Mouse (Mus musculus) intestine, embryonic 14.5 days (tissue): ENCODE results near the gene Dab2ip. TPM values are rescaled to one million over a fixed set of nuclear protein-coding genes. Genes with fewer than 3 reads are reported as not detected.

Experiments used
- ATAC-seq: fragments of 200-750 bp; cut with Nextera tagmentation; replicated peaks from 2 replicates; pipeline ENCODE4 v1.8.0; 2017; ENCODE audit warnings: low read depth, moderate number of reproducible peaks, moderate TSS enrichment, moderate library complexity; ENCODE audit not compliant: low FRiP score, low TSS enrichment
- DNase-seq: peaks from one replicate; pipeline ENCODE4 v3.0.0-alpha.2; 2018; ENCODE audit warnings: low spot score
- H3K27ac ChIP-seq: fragments of 300-500 bp; sonication (generic); 2 replicates; pipeline ENCODE4 v1.5.1; 2014; ENCODE audit warnings: low read depth, mild to moderate bottlenecking, control low read depth
- H3K27me3 ChIP-seq: fragments of 300-500 bp; sonication (generic); replicated peaks from 2 replicates; pipeline ENCODE4 v1.6.1; 2014; ENCODE audit warnings: low read length, control low read depth; ENCODE audit not compliant: control insufficient read depth, insufficient read depth
- H3K36me3 ChIP-seq: fragments of 300-500 bp; sonication (generic); 2 replicates; pipeline ENCODE4 v1.6.1; 2014; ENCODE audit warnings: low read length, control low read depth; ENCODE audit not compliant: control insufficient read depth, insufficient read depth
- H3K4me1 ChIP-seq: fragments of 300-500 bp; sonication (generic); replicated peaks from 2 replicates; pipeline ENCODE4 v1.6.1; 2014; ENCODE audit warnings: low read length, control low read depth, mixed read lengths; ENCODE audit not compliant: control insufficient read depth, insufficient read depth
- H3K4me2 ChIP-seq: fragments of 300-500 bp; sonication (generic); 2 replicates; pipeline ENCODE4 v1.6.1; 2014; ENCODE audit warnings: low read length
- H3K4me3 ChIP-seq: fragments of 300-500 bp; sonication (generic); 2 replicates; pipeline ENCODE4 v1.5.1; 2014; ENCODE audit warnings: low read depth, low read length, control low read depth, mixed read lengths
- H3K9ac ChIP-seq: fragments of 300-500 bp; sonication (generic); 2 replicates; pipeline ENCODE4 v1.6.1; 2014; ENCODE audit warnings: mild to moderate bottlenecking, low read length
- H3K9me3 ChIP-seq: fragments of 300-500 bp; sonication (generic); 2 replicates; pipeline ENCODE4 v1.6.1; 2016; ENCODE audit warnings: low read length, control low read depth; ENCODE audit not compliant: control insufficient read depth
- WGBS: fragments of 180-500 bp; shearing (Covaris S2); extraction: QIAGEN DNeasy Blood & Tissue Kit; methylation state at CpG from one replicate; pipeline ENCODE4 v1.1.7; 2014; 5-methylcytosine and 5-hydroxymethylcytosine counted together
- polyA plus RNA-seq: library from polyadenylated mRNA; unstranded; fragments of >200 nt; fragmentation: Nextera tagmentation; extraction: Ambion mirVana; gene quantifications from 2 replicates; pipeline ENCODE4 v1.2.1, GENCODE M21; 2014

Dab2ip gene
- polyA plus RNA-seq, 1 experiment from 2014 or later: 47.8 TPM

DNA sequence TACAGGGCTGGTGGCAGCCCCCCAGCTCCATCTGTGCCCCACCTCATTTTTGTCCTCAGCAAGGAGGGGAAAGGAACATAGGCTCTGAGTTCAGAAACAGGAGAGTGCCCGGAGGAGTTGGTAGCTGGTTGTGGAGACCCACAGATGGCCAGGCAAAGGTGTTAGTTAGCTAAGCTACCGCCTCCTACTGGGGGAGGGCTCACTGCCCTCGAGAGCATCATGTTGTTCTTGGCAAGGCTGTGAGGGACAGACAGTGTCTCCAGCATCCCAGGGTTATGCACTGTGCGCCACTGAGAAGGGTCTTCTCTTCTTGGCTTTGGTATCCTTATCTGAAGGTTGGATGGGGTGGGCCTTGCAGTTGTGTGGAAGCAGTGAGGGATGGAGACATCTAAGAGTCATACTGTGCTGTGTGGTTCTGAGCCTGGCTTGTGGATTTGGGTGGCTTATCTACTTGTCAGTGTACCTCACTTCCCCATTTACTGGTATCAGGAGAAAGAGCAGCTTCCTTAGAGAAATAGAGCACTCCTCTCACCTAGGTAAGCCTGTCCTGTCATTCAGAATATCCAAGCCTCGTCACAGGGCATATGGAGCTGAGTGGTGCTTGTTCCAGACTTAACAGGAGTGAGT is 66.4 kb downstream of the Dab2ip start:
- no peak overlapping the region for H3K9ac ChIP-seq
- peak overlapping the region; percentile 79 for H3K4me2 ChIP-seq
- ATAC-seq: no peak
- H3K36me3 ChIP-seq: 0 out of 2 replicates have a peak, but pooled peaks cover 18% of the 10 kb centered on the region
- H3K27me3 ChIP-seq: no peaks in the 10 kb centered on the region
- no peak overlapping the region for H3K27ac ChIP-seq
- H3K4me3 ChIP-seq: 0 out of 2 replicates have a peak overlapping the region, but pooled peaks have one; percentile 81
- H3K4me1 ChIP-seq: peaks cover 74% of the 10 kb centered on the region
- WGBS: 61% methylated on average over 5 of the region's 5 CpGs
- no peak for DNase-seq
- H3K9me3 ChIP-seq: no peaks in the 10 kb centered on the region

DNA sequence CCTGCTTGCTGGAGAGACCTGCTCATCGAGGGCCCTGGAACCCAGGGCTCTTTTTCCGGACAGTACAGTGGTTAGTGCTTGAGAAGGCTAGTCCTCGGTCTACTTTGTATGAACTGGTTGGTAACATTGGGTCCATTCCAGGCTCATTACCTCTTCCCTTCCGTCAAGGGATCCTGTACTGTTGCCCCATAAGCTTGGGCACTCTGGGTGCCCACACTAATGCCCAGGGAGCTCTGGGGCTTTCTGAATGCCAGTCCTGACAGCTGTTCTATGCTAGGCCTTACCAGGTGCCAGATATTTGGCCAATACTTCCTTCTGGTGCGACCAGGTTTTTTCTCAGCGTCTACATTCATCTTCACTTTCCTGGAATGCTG is 66.9 kb downstream of the Dab2ip start:
- Histone ChIP-seq H3K4me1 (peaks cover 69% of the 10 kb centered on the region), H3K27me3 (no peaks in the 10 kb centered on the region), H3K27ac (no peak overlapping the region), H3K36me3 (0 out of 2 replicates have a peak, but pooled peaks cover 18% of the 10 kb centered on the region), H3K4me3 (no peak overlapping the region), H3K4me2 (no peak overlapping the region), H3K9me3 (no peaks in the 10 kb centered on the region), H3K9ac (no peak overlapping the region)
- no peak for ATAC-seq
- no peak for DNase-seq
- 83% methylated on average over 6 of the region's 6 CpGs for WGBS

DNA sequence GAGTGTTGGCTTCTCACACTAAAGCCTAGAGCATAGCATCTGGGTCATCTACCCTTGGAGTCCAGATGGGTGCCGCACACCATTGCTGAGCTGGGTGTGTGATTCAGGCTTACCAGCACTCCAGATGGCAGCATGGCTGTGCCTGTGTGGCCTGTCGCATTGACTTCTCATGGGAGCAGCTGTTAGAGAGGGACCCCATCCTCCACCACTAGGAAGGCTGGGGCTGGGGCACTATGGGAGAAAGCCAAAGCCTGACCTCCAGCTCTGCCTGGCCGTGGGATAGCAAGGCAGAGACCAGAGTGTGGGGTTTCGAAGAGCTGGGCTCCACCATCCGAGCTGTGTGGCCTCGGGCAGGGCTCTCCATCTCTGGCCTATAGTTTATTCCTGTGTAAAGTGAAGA is 67.5 kb downstream of the Dab2ip start:
- H3K4me1 ChIP-seq: peaks cover 63% of the 10 kb centered on the region
- 77% methylated on average over 6 of the region's 6 CpGs for WGBS

DNA sequence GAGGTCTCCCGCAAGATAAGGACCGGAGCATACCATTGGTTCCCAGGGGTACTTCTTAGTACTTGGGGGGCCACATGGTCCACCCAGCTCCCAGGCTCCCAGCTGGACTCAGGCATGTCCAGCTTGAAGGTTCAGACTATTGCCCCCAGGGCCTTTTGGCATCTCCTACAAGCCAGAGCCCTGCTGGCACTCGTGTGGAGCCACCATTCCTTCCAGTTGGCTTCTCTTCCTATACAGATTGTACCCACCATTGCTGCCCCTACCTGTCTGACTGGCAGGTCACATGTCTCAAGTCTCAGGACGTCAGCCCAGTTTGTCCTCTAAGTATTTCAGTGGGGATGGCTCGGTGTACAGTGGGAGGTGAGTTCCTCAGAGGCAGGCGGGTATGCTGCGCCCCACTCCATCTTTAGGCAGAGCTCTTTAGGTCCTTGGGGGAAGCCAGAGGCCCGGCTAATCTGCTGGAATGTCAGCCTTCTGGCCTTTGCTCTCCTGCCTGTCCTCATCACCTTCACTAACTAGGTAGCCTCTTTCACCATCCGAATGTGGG is 68.2 kb downstream of the Dab2ip start:
- H3K9me3 ChIP-seq: no peaks in the 10 kb centered on the region
- DNase-seq: no peak
- no peak for ATAC-seq
- H3K36me3 ChIP-seq: 0 out of 2 replicates have a peak, but pooled peaks cover 18% of the 10 kb centered on the region
- no peak overlapping the region for H3K4me3 ChIP-seq
- H3K4me1 ChIP-seq: peaks cover 56% of the 10 kb centered on the region
- no peak overlapping the region for H3K4me2 ChIP-seq
- H3K27ac ChIP-seq: no peak overlapping the region; the same call in 1 of the 2 replicates
- no peak overlapping the region for H3K9ac ChIP-seq
- 66% methylated on average over 9 of the region's 9 CpGs for WGBS
- H3K27me3 ChIP-seq: no peaks in the 10 kb centered on the region

More for the DNA sequence above, 67.5 kb downstream of the Dab2ip start:
- H3K27me3 ChIP-seq: no peaks in the 10 kb centered on the region
- no peak overlapping the region for H3K9ac ChIP-seq
- H3K4me3 ChIP-seq: no peak overlapping the region
- no peak overlapping the region for H3K27ac ChIP-seq
- DNase-seq (no peak), ATAC-seq (no peak)
- H3K4me2 ChIP-seq: no peak overlapping the region
- H3K36me3 ChIP-seq: 0 out of 2 replicates have a peak, but pooled peaks cover 18% of the 10 kb centered on the region
- no peaks in the 10 kb centered on the region for H3K9me3 ChIP-seq

DNA sequence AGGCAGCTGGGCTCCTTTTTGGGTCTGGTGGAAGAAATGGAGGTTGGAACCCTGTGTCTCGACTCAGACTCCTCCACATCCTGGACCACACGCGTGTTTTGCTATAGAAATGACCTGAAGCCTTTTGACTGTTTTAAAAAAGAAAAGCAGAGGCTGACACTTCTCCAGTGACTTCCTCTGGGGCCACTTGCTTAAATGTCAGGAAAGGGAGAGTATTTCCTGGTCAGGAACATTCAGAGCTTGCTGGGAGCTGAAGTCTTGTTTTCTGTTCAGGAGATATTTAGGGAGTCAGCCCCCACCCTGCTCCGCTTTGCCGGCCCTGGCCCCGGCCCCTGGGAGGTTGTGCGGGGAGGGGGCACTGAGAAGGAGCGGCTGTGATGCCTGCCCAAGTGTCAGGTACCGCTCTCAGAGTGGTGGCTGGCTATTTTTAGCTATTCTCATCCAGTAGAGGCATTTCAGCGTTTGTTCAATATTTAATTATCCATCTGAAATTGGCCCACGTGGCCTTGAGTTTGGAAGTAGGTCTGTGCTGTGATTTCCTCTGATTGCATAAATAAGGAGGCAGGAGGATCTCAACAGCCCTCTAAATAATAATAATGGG is 69.3 kb downstream of the Dab2ip start:
- Histone ChIP-seq H3K4me1 (peaks cover 51% of the 10 kb centered on the region), H3K9ac (no peak overlapping the region), H3K27ac (0 out of 2 replicates have a peak overlapping the region, but pooled peaks have one; percentile 16), H3K9me3 (no peaks in the 10 kb centered on the region), H3K36me3 (0 out of 2 replicates have a peak, but pooled peaks cover 18% of the 10 kb centered on the region), H3K27me3 (no peaks in the 10 kb centered on the region), H3K4me3 (no peak overlapping the region), H3K4me2 (no peak overlapping the region)
- ATAC-seq: no peak
- 35% methylated on average over 11 of the region's 11 CpGs for WGBS
- DNase-seq: no peak

DNA sequence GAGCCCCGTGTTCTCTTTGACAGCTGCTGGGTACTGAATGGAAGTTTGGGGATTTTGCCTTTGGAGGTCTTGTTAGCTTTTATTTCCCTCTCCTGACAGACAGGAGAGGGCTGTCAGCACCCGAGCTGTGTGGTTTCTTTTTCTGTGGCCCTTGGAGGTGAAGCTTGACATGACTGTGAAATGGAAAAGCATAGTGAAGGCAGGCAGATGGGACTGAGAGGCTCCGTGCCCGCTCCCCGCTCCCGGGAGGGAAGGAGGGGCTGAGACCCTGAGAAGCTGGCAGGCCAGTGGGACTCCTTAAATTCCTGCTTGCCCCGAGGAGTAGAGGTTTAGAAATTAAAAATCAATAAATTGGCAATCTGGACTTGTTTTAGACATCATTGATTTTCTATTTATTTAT is 70.0 kb downstream of the Dab2ip start:
- no peak overlapping the region for H3K4me2 ChIP-seq
- DNase-seq (no peak), ATAC-seq (no peak)

DNA sequence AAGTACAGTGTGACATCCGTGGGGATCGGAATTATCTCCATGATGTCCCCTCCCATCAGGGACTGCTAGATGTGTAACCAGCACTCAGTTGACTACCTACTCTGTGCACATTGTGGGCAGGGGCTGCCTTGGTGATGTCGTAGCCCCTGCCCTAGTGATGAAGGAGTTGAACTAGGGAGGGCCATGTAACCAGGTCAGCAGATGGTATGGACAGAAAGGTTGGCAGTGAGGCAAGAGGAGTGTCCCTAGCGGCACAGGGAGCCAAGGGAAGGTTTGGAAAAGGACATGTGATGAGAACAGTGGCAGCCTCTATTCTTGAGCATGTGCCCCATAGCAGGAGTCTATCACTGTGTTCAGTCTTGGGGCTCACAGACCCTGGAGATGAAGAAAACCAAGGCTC is 70.6 kb downstream of the Dab2ip start:
- no peak overlapping the region for H3K27ac ChIP-seq
- 0 out of 2 replicates have a peak, but pooled peaks cover 18% of the 10 kb centered on the region for H3K36me3 ChIP-seq
- no peak overlapping the region for H3K4me3 ChIP-seq
- DNase-seq (no peak), ATAC-seq (no peak)
- no peak overlapping the region for H3K4me2 ChIP-seq
- no peaks in the 10 kb centered on the region for H3K9me3 ChIP-seq
- peaks cover 39% of the 10 kb centered on the region for H3K4me1 ChIP-seq
- H3K27me3 ChIP-seq: no peaks in the 10 kb centered on the region
- H3K9ac ChIP-seq: no peak overlapping the region
- WGBS: 84% methylated on average over 4 of the region's 4 CpGs

More for the DNA sequence above, 70.0 kb downstream of the Dab2ip start:
- Histone ChIP-seq H3K4me3 (no peak overlapping the region), H3K27me3 (no peaks in the 10 kb centered on the region), H3K4me1 (peaks cover 45% of the 10 kb centered on the region), H3K36me3 (0 out of 2 replicates have a peak, but pooled peaks cover 18% of the 10 kb centered on the region), H3K27ac (no peak overlapping the region), H3K9ac (no peak overlapping the region), H3K9me3 (no peaks in the 10 kb centered on the region)
- 70% methylated on average over 7 of the region's 7 CpGs for WGBS

DNA sequence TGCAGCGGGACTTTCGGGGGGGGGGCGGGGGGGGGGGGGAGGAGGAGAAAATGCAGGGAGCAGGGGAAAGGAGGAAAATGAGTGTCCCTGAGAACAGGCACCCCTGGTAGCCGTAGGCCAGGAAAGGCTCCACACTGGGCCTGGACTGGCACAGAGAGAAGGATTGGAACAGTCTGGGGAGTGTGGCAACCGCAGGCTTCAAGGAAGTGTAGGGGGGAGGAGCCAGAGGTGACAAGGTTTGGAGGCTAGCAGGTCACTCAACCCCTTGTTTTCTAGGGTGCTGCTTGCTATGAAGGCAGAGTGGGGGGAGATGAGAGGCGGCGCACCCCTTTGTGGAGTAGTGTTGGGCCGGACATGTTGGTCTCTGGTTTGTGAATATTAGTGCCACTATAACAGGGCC is 71.1 kb downstream of the Dab2ip start:
- H3K4me3 ChIP-seq: no peak overlapping the region
- no peak overlapping the region for H3K4me2 ChIP-seq
- DNase-seq (no peak), ATAC-seq (no peak)
- H3K27me3 ChIP-seq: no peaks in the 10 kb centered on the region
- WGBS: 94% methylated on average over 5 of the region's 8 CpGs
- no peak overlapping the region for H3K9ac ChIP-seq
- no peak overlapping the region for H3K27ac ChIP-seq
- H3K9me3 ChIP-seq: no peaks in the 10 kb centered on the region
- 0 out of 2 replicates have a peak, but pooled peaks cover 18% of the 10 kb centered on the region for H3K36me3 ChIP-seq
- peaks cover 34% of the 10 kb centered on the region for H3K4me1 ChIP-seq
